Mouse (Mus musculus) layer of hippocampus, adult 2 months (tissue): ENCODE measurements around the gene Arid4a. TPM values are rescaled to one million over a fixed set of nuclear protein-coding genes. Genes with fewer than 3 reads are reported as not detected.
"Not testable (repeated sequence)": the region's sequence is repeated elsewhere in the genome, so short reads cannot be mapped to it uniquely, and the experiment has no call there.

Experiments used
- DNase-seq, 2 experiments: peaks; one replicate each; pipeline ENCODE4 v3.0.0; 2022; ENCODE audit warnings: low spot score in 2 of 2
- H3K27ac ChIP-seq: fragments of 200-600 bp; 2 replicates; pipeline ENCODE4 v1.8.1; 2022
- H3K4me3 ChIP-seq: fragments of 200-600 bp; 2 replicates; pipeline ENCODE4 v1.8.1; 2022; ENCODE audit warnings: mild to moderate bottlenecking
- CTCF ChIP-seq: fragments of 200-600 bp; conservative IDR thresholded peaks from 2 replicates; pipeline ENCODE4 v1.8.1; 2022; ENCODE audit warnings: antibody characterized with exemption, mild to moderate bottlenecking, moderate library complexity
- total RNA-seq, 2 experiments: library from RNA; stranded (reverse); gene quantifications; 2 replicates each; pipeline ENCODE4 v1.2.3; 2021

The Arid4a gene
- total RNA-seq, 2 experiments from 2014 or later: 37.3 to 40.2 TPM

DNA sequence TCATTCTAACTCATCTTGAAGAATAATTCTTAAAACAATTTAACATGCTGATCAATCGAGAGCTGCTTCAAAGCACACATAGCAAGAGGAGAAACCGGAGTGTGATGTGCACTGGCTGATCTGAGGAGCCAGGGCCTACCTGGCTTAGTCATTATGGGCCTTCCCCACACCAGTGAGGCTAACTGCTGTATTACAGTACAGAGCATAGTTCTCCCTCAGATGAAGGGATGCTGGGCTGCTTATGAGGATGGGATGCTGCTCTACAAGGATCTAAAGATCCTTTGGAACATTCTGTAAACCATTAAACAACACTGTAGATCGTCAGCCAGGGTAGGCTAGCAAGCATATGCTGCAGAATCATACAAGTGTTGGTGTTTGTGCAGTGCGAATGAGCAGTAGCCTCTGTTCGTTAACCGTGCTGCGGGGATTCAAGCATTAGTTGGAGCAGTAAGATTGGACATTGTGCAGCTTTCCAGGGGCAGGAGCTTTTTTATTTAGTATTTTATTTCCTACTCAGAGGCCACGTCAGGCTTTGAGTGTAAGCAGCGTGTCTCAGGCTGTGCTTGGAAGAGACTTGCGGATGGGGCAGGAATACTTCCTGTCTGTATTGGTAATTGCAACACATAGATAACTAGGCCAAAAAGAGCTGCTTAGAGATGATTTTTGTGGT, 33.9 kb downstream of the Arid4a start:
- 0 out of 2 replicates have a peak, but pooled peaks have one; percentile 12 for TF ChIP-seq CTCF
- peak overlapping the region; percentile 91 for H3K27ac ChIP-seq
- DNase-seq: peak in 1 of 2 experiments; percentile 25
- peak overlapping the region; percentile 75 for H3K4me3 ChIP-seq

DNA sequence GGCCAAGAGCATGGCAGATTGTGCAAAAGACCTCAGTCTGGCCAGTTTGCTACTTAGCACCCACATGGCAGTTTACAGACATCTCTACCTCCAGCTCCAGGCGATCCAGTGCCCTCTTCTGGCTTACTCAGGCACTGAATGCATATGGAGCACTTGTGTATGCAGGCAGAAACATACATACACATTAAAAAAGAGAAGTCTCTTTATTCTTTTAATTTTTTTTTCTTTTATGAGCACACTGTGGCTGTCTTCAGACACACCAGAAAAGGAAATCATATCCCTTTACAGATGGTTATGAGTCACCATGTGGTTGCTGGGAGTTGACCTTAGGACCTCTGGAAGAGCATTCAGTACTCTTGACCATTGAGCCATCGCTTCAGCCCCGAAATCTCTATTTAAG, 35.3 kb downstream of the Arid4a start:
- Histone ChIP-seq H3K27ac (peak overlapping the region; percentile 1; the same call in 1 of the 2 replicates), H3K4me3 (no peak overlapping the region; the same call in 1 of the 2 replicates)
- TF ChIP-seq CTCF: peak; percentile 80
- no peak for DNase-seq

DNA sequence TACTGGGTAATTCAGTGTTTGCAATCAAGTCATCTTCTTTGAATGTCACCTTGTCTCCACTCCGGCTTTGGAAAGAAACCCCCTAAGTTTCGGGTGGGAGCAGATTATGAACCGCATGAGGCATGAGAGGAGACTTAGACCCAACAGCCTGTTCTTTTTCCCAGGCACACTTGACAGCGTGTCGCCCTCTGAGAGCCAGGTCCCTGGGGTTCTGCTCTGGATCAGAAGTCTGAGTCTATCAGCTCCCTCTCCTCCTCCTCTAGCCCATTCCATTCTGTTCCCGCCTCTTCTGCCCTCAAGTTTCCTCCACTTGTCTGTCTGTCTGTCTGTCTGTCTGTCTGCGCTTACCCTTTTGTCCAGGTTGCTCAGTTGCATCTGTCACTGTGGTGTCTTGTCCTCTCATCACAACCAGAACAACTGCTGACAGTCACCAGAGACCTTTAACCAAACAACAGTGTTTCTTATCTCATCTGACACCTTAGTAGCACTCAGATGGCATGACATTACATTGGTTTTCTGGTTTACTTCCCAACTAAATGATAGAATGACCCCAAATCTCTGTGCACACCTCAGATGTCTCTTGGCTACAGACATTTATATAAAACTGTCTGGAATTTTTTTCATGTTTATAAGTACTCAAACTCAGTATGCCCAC, 36.7 kb downstream of the Arid4a start:
- DNase-seq: no peak
- no peak for TF ChIP-seq CTCF
- no peak overlapping the region for H3K4me3 ChIP-seq
- H3K27ac ChIP-seq: peak overlapping the region; percentile 34; the same call in 1 of the 2 replicates

DNA sequence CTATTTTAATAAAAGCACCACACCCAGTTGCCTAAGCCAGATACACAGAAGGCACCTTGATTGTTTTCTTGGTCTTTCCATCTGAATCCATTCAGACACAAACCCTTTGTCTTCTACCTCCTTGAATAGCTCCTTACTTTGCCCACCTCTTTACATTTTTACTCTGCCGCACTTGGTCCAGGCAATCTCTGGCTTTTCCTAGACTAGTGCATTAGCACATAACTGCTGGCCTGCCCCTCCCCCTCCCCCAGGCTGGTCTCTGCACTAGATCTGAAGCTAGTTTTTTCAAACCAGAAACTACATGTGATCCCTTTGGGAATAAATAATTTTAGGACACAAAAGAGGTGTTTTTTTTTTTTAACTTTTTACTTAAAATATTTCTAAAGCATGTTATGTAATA, 37.2 kb downstream of the Arid4a start:
- no peak for TF ChIP-seq CTCF
- no peak for DNase-seq
- Histone ChIP-seq H3K4me3 (no peak overlapping the region), H3K27ac (peak overlapping the region; percentile 34; the same call in 1 of the 2 replicates)

DNA sequence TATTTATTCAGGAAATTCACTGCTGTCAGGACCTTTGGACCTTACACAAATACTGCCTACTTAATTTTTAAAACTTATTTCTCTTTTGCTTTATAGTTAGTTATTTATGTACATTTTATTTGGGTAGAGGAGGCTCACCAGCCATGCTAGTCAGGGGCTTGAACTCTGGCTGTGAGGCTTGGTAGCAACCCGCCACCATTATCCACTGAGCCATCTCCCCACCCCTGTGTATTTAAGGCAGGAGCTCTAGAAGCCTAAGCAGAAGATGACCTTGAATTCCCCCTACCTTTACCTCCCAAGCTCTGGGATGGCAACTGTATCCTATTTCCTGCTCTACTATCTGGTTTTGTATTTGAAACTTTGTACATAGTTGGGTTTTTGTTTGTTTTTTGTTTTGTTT, 37.7 kb downstream of the Arid4a start:
- Histone ChIP-seq H3K27ac (peak overlapping the region; percentile 32; the same call in 1 of the 2 replicates), H3K4me3 (no peak overlapping the region)
- DNase-seq: no peak
- no peak for TF ChIP-seq CTCF

DNA sequence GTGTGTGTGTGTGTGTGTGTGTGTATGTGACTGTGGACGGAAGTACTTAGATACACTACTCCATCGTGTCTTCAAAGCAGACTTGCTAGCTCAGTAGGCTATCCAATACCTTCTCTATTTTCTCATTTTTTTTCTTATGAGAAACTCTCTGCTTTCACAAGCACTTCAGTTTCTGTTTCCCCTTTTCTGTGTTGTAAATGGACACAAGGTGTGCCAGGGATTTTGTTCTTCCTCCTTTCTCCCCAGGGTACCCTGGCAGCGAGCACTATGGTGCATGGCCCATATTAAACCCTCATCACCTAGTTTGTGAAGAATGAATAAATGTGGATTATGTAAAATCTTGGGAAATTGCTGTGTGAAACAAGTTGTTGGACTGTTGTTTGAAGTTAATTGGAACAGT, 39.7 kb downstream of the Arid4a start:
- peak overlapping the region; percentile 24; the same call in 1 of the 2 replicates for H3K27ac ChIP-seq
- no peak for DNase-seq
- no peak overlapping the region for H3K4me3 ChIP-seq
- no peak for TF ChIP-seq CTCF

DNA sequence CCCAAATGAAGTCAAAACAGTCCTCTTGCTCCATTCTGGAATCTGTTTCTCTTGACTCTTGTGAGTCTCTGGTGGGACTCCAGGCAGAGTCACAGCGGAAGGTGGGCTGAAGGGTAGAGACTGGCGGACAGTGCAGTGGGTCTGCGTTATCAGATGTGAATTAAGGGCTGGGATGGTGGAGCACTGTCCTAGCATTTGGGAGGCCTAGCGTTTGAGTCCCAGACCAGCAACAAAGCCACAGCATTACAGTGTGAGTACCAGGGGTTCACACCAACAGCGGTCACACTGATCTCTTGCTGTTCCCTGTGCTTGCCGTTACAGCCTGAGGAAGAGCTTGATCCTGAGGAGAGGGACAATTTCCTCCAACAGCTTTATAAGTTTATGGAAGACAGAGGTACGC, 44.0 kb downstream of the Arid4a start:
- no peak for TF ChIP-seq CTCF
- DNase-seq: no peak
- H3K4me3 ChIP-seq: no peak overlapping the region
- no peak overlapping the region for H3K27ac ChIP-seq

DNA sequence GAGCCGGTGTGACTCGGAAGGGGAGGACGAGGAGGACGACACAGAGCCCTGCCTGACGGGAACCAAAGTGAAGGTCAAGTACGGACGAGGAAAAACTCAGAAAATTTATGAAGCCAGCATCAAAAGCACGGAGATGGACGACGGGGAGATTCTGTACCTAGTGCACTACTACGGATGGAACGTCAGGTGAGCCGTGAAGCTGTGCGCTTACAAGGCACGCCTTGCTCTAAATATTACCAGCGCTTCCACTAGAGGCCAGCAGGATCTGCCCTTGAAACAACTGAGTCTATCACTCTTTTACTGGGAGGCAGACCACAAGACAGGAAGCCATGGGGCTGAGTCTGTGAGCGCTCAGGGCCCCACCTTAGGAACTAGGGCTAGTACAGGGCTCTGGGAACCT, 54.1 kb downstream of the Arid4a start:
- Histone ChIP-seq H3K27ac (no peak overlapping the region), H3K4me3 (no peak overlapping the region)
- no peak for TF ChIP-seq CTCF
- no peak for DNase-seq

DNA sequence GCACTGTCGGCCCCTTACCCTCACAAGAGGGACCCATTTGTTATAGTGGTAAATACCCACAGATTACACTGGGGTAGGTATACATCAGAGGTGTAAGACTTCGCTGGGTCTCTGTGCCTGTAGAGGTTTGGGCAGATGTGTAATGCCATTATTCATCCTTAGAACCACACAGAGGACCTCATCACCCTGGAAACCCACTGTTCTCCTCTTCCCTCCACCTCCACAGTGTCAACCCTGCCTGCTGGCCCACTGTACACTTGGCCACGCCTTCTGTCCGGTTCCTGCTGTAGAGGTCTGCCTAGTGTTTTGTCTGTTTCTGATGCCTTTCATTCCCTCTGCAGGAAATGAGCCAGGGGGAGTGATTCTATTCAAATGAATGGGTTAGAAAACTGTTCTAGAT, 56.3 kb downstream of the Arid4a start:
- TF ChIP-seq CTCF: no peak
- H3K27ac ChIP-seq: peak overlapping the region; percentile 18; the same call in 1 of the 2 replicates
- no peak overlapping the region for H3K4me3 ChIP-seq
- DNase-seq: no peak

DNA sequence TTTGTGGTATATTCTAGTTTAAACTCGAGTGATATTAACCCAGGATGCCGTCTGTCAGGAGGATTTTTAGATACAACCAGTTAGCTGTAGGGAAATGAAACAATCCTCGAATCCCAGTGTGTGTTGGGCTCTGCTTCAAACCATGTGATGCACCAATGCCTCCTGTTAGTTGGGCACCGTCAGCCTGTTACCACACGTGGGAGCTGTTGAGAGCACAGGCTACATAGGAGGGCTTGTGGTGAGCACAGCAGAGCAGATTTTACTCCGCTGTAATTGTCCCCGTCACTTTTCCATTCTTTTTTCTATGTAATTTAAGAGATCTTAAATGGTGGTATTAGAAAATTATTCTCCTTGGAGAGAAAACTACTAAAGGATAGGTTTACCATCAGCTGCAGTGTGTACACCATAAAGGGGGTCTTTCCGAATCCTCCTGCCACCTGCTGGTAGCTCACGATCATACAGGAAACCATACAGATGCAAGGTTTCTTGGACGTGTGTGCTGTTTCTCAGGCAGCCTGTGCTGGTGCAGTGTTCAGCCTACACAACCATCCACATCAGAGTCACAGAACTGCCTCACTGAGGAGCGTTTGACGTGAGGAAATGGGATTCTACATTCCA, 57.4 kb downstream of the Arid4a start:
- DNase-seq: peak; percentile 45 to 48
- TF ChIP-seq CTCF: peak; percentile 75
- Histone ChIP-seq H3K27ac (peak overlapping the region; percentile 47; the same call in 1 of the 2 replicates), H3K4me3 (no peak overlapping the region)

DNA sequence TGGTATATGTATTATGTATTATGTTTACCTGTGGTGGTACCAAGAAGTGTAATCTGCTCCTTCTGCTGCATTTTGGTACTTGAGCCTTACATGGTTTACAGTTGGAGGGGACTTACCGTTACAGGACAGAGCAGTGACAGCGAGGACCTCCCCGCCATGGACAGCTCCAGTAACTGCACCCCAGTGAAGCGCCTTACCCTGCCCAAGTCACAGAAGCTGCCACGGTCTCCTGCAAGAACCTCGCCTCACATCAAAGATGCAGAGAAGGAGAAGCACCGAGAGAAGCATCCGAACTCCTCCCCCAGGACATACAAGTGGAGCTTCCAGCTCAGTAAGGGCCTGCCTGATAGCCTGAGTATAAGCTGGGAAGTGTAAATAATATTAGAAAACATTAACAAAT, 70.5 kb downstream of the Arid4a start:
- Histone ChIP-seq H3K4me3 (no peak overlapping the region), H3K27ac (no peak overlapping the region)
- DNase-seq: no peak
- no peak for TF ChIP-seq CTCF

DNA sequence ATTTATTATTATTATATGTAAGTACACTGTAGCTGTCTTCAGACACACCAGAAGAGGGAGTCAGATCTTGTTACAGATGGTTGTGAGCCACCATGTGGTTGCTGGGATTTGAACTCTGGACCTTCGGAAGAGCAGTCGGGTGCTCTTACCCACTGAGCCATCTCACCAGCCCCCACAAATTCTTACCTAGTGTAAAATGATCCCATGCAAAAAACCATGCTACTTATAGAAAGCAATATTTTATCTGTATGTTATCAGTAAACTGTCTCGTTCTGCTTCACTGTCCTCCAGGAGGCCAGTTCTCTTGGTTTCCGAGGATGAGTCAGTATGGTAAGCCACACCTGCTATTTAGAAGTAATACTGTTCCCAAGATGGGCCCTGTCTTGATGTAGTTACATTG, 88.5 kb downstream of the Arid4a start:
- not testable (repeated sequence) for H3K27ac ChIP-seq, H3K4me3 ChIP-seq, DNase-seq

DNA sequence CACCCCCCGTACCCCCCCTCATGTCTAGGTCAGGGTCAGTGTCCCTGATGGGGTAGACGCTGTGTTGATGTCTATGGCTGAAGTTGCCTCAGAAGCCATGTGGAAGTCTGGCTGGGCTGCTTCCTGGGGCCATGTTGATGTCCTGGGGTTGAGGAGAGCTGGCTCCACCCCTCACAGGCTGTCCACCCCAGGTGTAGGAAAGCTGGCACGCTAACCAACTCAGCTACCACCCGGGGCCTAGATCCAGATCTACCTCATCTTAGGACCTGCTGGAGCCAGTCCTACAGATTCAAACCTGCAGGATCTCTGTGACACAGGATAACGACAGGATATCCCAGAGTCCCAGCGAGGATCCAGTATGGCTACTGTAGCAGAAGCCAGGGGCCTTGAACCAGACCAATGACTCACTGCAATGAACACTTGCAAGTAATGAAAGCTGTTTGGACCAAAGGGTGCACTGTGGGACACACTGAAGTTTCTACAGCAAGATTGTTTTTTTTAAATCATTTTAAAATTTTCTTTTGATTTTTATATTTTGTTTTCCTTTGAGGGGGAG, 91.5 kb downstream of the Arid4a start:
- TF ChIP-seq CTCF: no peak
- DNase-seq: no peak
- no peak overlapping the region for H3K4me3 ChIP-seq
- no peak overlapping the region for H3K27ac ChIP-seq
